Mouse (Mus musculus) urinary bladder, postnatal 4 days (tissue): ENCODE measurements around the gene Rab4b.

Experiments
- DNase-seq, 2 experiments: peaks; one replicate each; pipeline ENCODE4 v3.0.0; 2021 to 2022; ENCODE audit warnings: low spot score in 2 of 2

The Rab4b gene

GRCm38 (mm10) chr7:27184964-27185363, 6.3 kb upstream of the Rab4b start:
- DNase-seq, result no peak

- no peak for DNase-seq
These were observed 3.8 kb upstream of the Rab4b start for GRCm38 (mm10) chr7:27182498-27182897.

- no peak for DNase-seq
These were observed 2.4 kb upstream of the Rab4b start, which contains the start of the genes Gm21983 and Mia for GRCm38 (mm10) chr7:27180837-27181695. Gm21983 (minus strand) TSS chr7:27181086. Mia (minus strand) TSS chr7:27181157.

GRCm38 (mm10) chr7:27180036-27180435, 1.3 kb upstream of the Rab4b start:
- no peak for DNase-seq

GRCm38 (mm10) chr7:27179217-27179918, 672 bp upstream of the Rab4b start:
- DNase-seq, result no peak

GRCm38 (mm10) chr7:27177942-27178323, 763 bp downstream of the Rab4b start:
- DNase-seq, result no peak

- no peak for DNase-seq
These were observed 3.8 kb downstream of the Rab4b start for GRCm38 (mm10) chr7:27174896-27175295.

GRCm38 (mm10) chr7:27174496-27174895, 4.2 kb downstream of the Rab4b start:
- no peak for DNase-seq

GRCm38 (mm10) chr7:27170981-27171380, 7.7 kb downstream of the Rab4b start:
- no peak for DNase-seq

- DNase-seq, result no peak
These were observed 10.3 kb downstream of the Rab4b start for GRCm38 (mm10) chr7:27168371-27168770.

GRCm38 (mm10) chr7:27167475-27168094, 11.1 kb downstream of the Rab4b start:
- no peak for DNase-seq

GRCm38 (mm10) chr7:27166614-27167474, 11.9 kb downstream of the Rab4b start, which contains the start of gene Egln2:
Egln2 (minus strand) TSS chr7:27166802.
- peak; percentile 91 to 95 for DNase-seq

- peak; percentile 84 to 88 for DNase-seq
These were observed 12.5 kb downstream of the Rab4b start for GRCm38 (mm10) chr7:27166229-27166613.

GRCm38 (mm10) chr7:27165696-27166095, 13.0 kb downstream of the Rab4b start:
- DNase-seq, result no peak

- no peak for DNase-seq
These were observed 13.6 kb downstream of the Rab4b start for GRCm38 (mm10) chr7:27165007-27165655.

- DNase-seq, result no peak
These were observed 14.4 kb downstream of the Rab4b start for GRCm38 (mm10) chr7:27164112-27164947.

GRCm38 (mm10) chr7:27163450-27163805, 15.3 kb downstream of the Rab4b start:
- no peak for DNase-seq

- DNase-seq, result no peak
These were observed 15.8 kb downstream of the Rab4b start for GRCm38 (mm10) chr7:27162780-27163449.

GRCm38 (mm10) chr7:27161744-27162143, 17.0 kb downstream of the Rab4b start:
- no peak for DNase-seq
